Mouse (Mus musculus) limb, embryonic 14.5 days (tissue): ENCODE data around the gene Rph3al. TPM values are rescaled to one million over a fixed set of nuclear protein-coding genes. Genes with fewer than 3 reads are reported as not detected.

ENCODE experiments used
- ATAC-seq: fragments of 200-750 bp; cut with Nextera tagmentation; 2 replicates; pipeline ENCODE4 v1.8.0; 2017; ENCODE audit warnings: low read depth, moderate number of reproducible peaks, moderate TSS enrichment; ENCODE audit not compliant: low FRiP score
- DNase-seq: peaks from one replicate; pipeline ENCODE4 v3.0.0-alpha.2; 2015; ENCODE audit warnings: low spot score
- H3K27ac ChIP-seq: fragments of 300-500 bp; sonication (generic); replicated peaks from 2 replicates; pipeline ENCODE4 v1.5.1; 2014; ENCODE audit warnings: low read depth, mild to moderate bottlenecking, low read length, moderate library complexity, mixed read lengths
- H3K27me3 ChIP-seq: fragments of 300-500 bp; sonication (generic); 2 replicates; pipeline ENCODE4 v1.6.1; 2014; ENCODE audit warnings: low read length, mixed read lengths; ENCODE audit not compliant: control insufficient read depth, insufficient read depth
- H3K36me3 ChIP-seq: fragments of 300-500 bp; sonication (generic); 2 replicates; pipeline ENCODE4 v1.6.1; 2014; ENCODE audit warnings: mild to moderate bottlenecking, low read length, moderate library complexity, mixed read lengths; ENCODE audit not compliant: control insufficient read depth, insufficient read depth
- H3K4me1 ChIP-seq: fragments of 300-500 bp; sonication (generic); 2 replicates; pipeline ENCODE4 v1.6.1; 2014; ENCODE audit warnings: antibody characterized with exemption, low read length, mixed read lengths; ENCODE audit not compliant: control insufficient read depth, insufficient read depth
- H3K4me2 ChIP-seq: fragments of 300-500 bp; sonication (generic); replicated peaks from 2 replicates; pipeline ENCODE4 v1.6.1; 2014; ENCODE audit warnings: low read depth, mild to moderate bottlenecking, low read length, moderate library complexity; ENCODE audit not compliant: severe bottlenecking
- H3K4me3 ChIP-seq: fragments of 300-500 bp; sonication (generic); replicated peaks from 2 replicates; pipeline ENCODE4 v1.5.1; 2014; ENCODE audit warnings: low read length
- H3K9ac ChIP-seq: fragments of 300-500 bp; sonication (generic); 2 replicates; pipeline ENCODE4 v1.6.1; 2014; ENCODE audit warnings: mild to moderate bottlenecking, low read depth, low read length, moderate library complexity; ENCODE audit not compliant: severe bottlenecking
- H3K9me3 ChIP-seq: fragments of 300-500 bp; sonication (generic); 2 replicates; pipeline ENCODE4 v1.6.1; 2016; ENCODE audit warnings: low read length; ENCODE audit not compliant: control insufficient read depth
- POLR2A ChIP-seq: fragments of 200-500 bp; IDR thresholded peaks from 2 replicates; pipeline ENCODE4 v1.8.0; 2012; ENCODE audit warnings: inconsistent platforms, mild to moderate bottlenecking, moderate library complexity, borderline replicate concordance; ENCODE audit not compliant: insufficient read depth, insufficient read length; ENCODE audit errors: extremely low read depth
- WGBS: fragments of 180-500 bp; shearing (Covaris S2); extraction: QIAGEN DNeasy Blood & Tissue Kit; methylation state at CpG from one replicate; pipeline ENCODE4 v1.1.7; 2014; 5-methylcytosine and 5-hydroxymethylcytosine counted together
- polyA plus RNA-seq, 2 experiments: library from polyadenylated mRNA; depleted of rRNA in 1 of 2; stranded (reverse) in 1 of 2; unstranded in 1 of 2; fragments of >200 nt; fragmentation: Nextera tagmentation in 1 of 2; extraction: Ambion mirVana in 1 of 2; gene quantifications; 2 replicates each; pipeline versions ENCODE4 v1.2.1 to v1.2.3; 2012 to 2014

Gene Rph3al
- polyA plus RNA-seq, 2 experiments, result 2.2 to 2.4 TPM

DNA sequence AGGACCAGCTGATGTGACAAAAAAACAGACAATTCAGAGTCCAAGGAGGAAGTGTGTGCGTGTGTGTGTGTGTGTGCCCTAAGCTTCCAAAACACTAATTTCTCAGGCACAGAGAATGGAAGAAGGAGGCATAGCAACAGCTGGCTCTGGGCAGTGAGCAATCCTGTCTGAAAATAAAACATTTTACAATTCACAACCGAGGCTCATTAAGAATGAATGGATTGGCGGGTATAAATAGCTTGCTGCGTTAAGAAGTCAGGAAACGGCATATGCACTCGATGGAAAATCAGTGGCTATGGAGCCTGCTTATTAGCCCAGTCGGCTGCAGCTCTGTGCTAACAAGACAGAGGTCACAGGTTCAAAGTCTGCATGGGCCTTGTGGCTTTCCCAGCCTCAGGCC lies 92.6 kb downstream of the Rph3al start:
- no peak overlapping the region for H3K4me3 ChIP-seq
- H3K9ac ChIP-seq, result no peak overlapping the region
- H3K27me3 ChIP-seq, result no peaks in the 10 kb centered on the region
- DNase-seq (no peak), ATAC-seq (no peak)
- peaks cover 3% of the 10 kb centered on the region; the same call in 1 of the 2 replicates for H3K4me1 ChIP-seq
- WGBS, result 22% methylated on average over 7 of the region's 7 CpGs
- no peak overlapping the region for H3K4me2 ChIP-seq
- no peaks in the 10 kb centered on the region for H3K9me3 ChIP-seq
- H3K27ac ChIP-seq, result no peak overlapping the region
- no peaks in the 10 kb centered on the region for H3K36me3 ChIP-seq
- TF ChIP-seq POLR2A, result no peak

DNA sequence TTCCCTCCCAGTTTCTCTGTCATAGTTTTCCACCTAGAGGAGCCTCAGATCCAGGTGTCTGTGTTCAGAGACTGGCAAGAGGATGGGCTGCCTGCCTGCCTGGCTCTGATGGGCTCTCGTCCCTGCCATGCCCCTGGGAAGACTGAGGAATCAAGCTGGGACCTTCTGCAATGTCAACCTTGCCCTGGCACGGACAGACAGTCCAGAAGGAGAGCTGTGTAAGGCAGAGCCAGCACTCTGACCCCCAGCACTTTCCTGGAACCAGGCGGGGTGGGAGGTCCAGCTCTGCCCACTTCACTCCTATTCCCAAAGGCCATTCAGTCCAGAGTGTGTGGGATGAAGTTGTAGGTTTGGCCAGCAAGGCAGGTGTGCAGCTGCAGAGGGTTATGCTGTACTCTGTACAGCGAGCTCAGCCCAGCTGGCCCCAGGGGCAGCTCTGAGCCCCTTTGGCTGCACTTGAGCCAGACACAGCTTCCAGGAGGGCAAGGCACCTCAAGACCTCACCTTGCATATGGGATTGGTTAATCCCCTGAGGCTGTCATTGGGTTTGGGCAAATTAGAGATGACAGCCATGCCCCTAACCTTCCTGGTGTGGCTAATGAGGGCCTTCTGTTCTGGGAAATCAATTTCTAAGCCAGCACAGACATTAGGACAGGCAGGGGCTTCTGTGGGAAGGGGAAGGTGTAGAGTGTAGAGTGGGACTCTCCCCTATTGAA lies 95.2 kb downstream of the Rph3al start:
- no peak overlapping the region for H3K27ac ChIP-seq
- no peaks in the 10 kb centered on the region for H3K27me3 ChIP-seq
- peaks cover 3% of the 10 kb centered on the region; the same call in 1 of the 2 replicates for H3K4me1 ChIP-seq
- WGBS, result 53% methylated on average over 4 of the region's 4 CpGs
- H3K9me3 ChIP-seq, result no peaks in the 10 kb centered on the region
- H3K36me3 ChIP-seq, result no peaks in the 10 kb centered on the region
- H3K4me3 ChIP-seq, result no peak overlapping the region
- no peak for ATAC-seq
- no peak for TF ChIP-seq POLR2A
- no peak overlapping the region for H3K4me2 ChIP-seq
- H3K9ac ChIP-seq, result no peak overlapping the region
- no peak for DNase-seq

GRCm38 (mm10) chr11:75841503-75841902 lies 96.7 kb downstream of the Rph3al start:
- Histone ChIP-seq H3K36me3 (no peaks in the 10 kb centered on the region), H3K9ac (no peak overlapping the region), H3K4me2 (no peak overlapping the region), H3K4me3 (no peak overlapping the region), H3K9me3 (no peaks in the 10 kb centered on the region), H3K27me3 (no peaks in the 10 kb centered on the region), H3K27ac (no peak overlapping the region), H3K4me1 (peaks cover 3% of the 10 kb centered on the region; the same call in 1 of the 2 replicates)
- ATAC-seq, result no peak
- DNase-seq, result no peak
- WGBS, result 86% methylated on average over 3 of the region's 3 CpGs
- no peak for TF ChIP-seq POLR2A

- H3K9ac ChIP-seq, result no peak overlapping the region
- no peak for TF ChIP-seq POLR2A
- 78% methylated on average over 12 of the region's 12 CpGs for WGBS
Observed at GRCm38 (mm10) chr11:75839536-75840430, 98.4 kb downstream of the Rph3al start.

GRCm38 (mm10) chr11:75838861-75839426 lies 99.3 kb downstream of the Rph3al start:
- H3K4me3 ChIP-seq, result no peak overlapping the region
- peaks cover 3% of the 10 kb centered on the region; the same call in 1 of the 2 replicates for H3K4me1 ChIP-seq
- no peak overlapping the region for H3K4me2 ChIP-seq
- 52% methylated on average over 10 of the region's 10 CpGs for WGBS
- no peaks in the 10 kb centered on the region for H3K9me3 ChIP-seq
- H3K9ac ChIP-seq, result no peak overlapping the region
- H3K27ac ChIP-seq, result no peak overlapping the region
- no peak for TF ChIP-seq POLR2A
- ATAC-seq (no peak), DNase-seq (no peak)
- H3K27me3 ChIP-seq, result no peaks in the 10 kb centered on the region
- H3K36me3 ChIP-seq, result no peaks in the 10 kb centered on the region

More at GRCm38 (mm10) chr11:75839536-75840430, 98.4 kb downstream of the Rph3al start:
- no peak overlapping the region for H3K4me2 ChIP-seq
- ATAC-seq (no peak), DNase-seq (no peak)
- no peaks in the 10 kb centered on the region for H3K9me3 ChIP-seq
- no peak overlapping the region for H3K4me3 ChIP-seq
- H3K27ac ChIP-seq, result no peak overlapping the region
- no peaks in the 10 kb centered on the region for H3K36me3 ChIP-seq
- peaks cover 3% of the 10 kb centered on the region; the same call in 1 of the 2 replicates for H3K4me1 ChIP-seq
- no peaks in the 10 kb centered on the region for H3K27me3 ChIP-seq
